In the genomic region with DNA sequence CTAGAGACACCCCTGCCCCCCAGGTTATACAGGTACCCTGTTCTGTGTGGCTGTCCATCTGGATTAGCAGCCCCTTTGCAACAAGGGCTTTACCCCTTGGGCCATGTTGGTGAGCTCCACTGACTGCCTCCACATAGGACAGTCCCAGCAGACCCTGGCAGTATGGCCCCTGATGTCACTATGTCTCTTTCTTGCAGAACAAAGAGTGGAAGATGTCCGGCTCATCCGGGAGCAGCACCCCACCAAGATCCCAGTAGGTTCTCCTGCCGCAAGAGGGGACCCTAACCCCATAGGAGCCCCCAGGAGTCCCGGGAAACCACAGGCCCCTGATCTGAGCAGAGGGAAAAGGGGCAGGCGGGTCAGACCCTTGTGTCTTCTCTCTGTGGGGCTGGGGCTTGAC, we compare ENCODE assay signal across 29 mouse cellular contexts. TPM values are rescaled to one million over a fixed set of nuclear protein-coding genes. Genes with fewer than 3 reads are reported as not detected.
DNase-seq lines count a peak whose midpoint lies in the region; ATAC-seq and TF ChIP-seq lines count a peak whose summit lies in the region.
"Had no signal": no experiment of that assay in that cellular context is flagged by ENCODE, and none has a peak within 500 bp of the region (broad histone marks: within the 10 kb centered on the region; RNA-seq: fewer than 3 reads in every experiment).

No protein-coding gene starts in this region.

- H3K36me3 ChIP-seq in heart, embryonic 10.5 days = peaks cover 45% of the 10 kb centered on the region
- peaks cover 34% of the 10 kb centered on the region for H3K36me3 ChIP-seq in heart, embryonic 15.5 days

- no peaks in the 10 kb centered on the region for H3K9me3 ChIP-seq in heart, embryonic 10.5 days
- no peaks in the 10 kb centered on the region for H3K9me3 ChIP-seq in heart, embryonic 15.5 days (replicated peaks)
- H3K9me3 ChIP-seq: forebrain, embryonic 10.5 days; forebrain, embryonic 13.5 days had no signal

- no peak overlapping the region for H3K27ac ChIP-seq in heart, embryonic 10.5 days
- peak overlapping the region; percentile 19; the same call in 1 of the 2 replicates for H3K27ac ChIP-seq in heart, embryonic 15.5 days
- H3K27ac ChIP-seq in layer of hippocampus, adult 2 months = peak overlapping the region; percentile 62; the same call in 1 of the 2 replicates
- H3K27ac ChIP-seq: forebrain, embryonic 10.5 days; forebrain, embryonic 13.5 days; hindbrain, embryonic 14.5 days; hindbrain, postnatal 0 days had no signal

- H3K9ac ChIP-seq in heart, embryonic 15.5 days = no peak overlapping the region
- H3K9ac ChIP-seq: hindbrain, embryonic 14.5 days had no signal

- peaks cover 23% of the 10 kb centered on the region for H3K4me1 ChIP-seq in heart, embryonic 10.5 days
- peaks cover 30% of the 10 kb centered on the region for H3K4me1 ChIP-seq in heart, embryonic 15.5 days (replicated peaks)

- H3K4me3 ChIP-seq in heart, embryonic 10.5 days = no peak overlapping the region
- H3K4me3 ChIP-seq in heart, embryonic 15.5 days = no peak overlapping the region
- no peak overlapping the region for H3K4me3 ChIP-seq in layer of hippocampus, adult 2 months
- H3K4me3 ChIP-seq: forebrain, embryonic 10.5 days; forebrain, embryonic 13.5 days had no signal

- 92% methylated on average over 5 of the region's 5 CpGs for WGBS in heart, embryonic 10.5 days
- 91% methylated on average over 5 of the region's 5 CpGs for WGBS in heart, embryonic 15.5 days

- ATAC-seq in heart, embryonic 15.5 days (replicated peaks; ENCODE audit: insufficient number of reproducible peaks, insufficient read depth, low FRiP score, low read depth) = no peak
- ATAC-seq: CD4-positive, CD25-positive, alpha-beta regulatory T cell, adult 4 months; forebrain, embryonic 13.5 days; forebrain, embryonic 16.5 days; hindbrain, postnatal 0 days; inflammation-experienced regulatory T-cells, adult 6 months had no signal

- no peak for TF ChIP-seq CTCF in layer of hippocampus, adult 2 months (conservative IDR thresholded peaks at IDR 0.05)

- no peaks in the 10 kb centered on the region for H3K27me3 ChIP-seq in heart, embryonic 10.5 days (ENCODE audit: insufficient read depth, poor library complexity, severe bottlenecking)
- no peaks in the 10 kb centered on the region for H3K27me3 ChIP-seq in heart, embryonic 15.5 days
- H3K27me3 ChIP-seq: forebrain, embryonic 13.5 days had no signal

- intact Hi-C loops in heart, postnatal 25 days (cut with DNase I) = no loop called here

- H3K4me2 ChIP-seq in heart, embryonic 15.5 days = no peak overlapping the region
- H3K4me2 ChIP-seq: hindbrain, embryonic 14.5 days had no signal

- DNase-seq in heart, adult 11 months = peak; percentile 92
- no peak for DNase-seq in heart, embryonic 10.5 days (ENCODE audit: low spot score)
- no peak for DNase-seq in heart, postnatal 25 days (ENCODE audit: low spot score)
- DNase-seq in layer of hippocampus, adult 2 months (ENCODE audit: low spot score in 2 of 2) = no peak
- no peak for DNase-seq in layer of hippocampus, adult 9-11 months
- DNase-seq: cerebellum, adult 11 months; cerebellum, adult 2 months; cerebellum, adult 9-11 months; gastrocnemius, postnatal 14 days had no signal

RNA-seq across cellular contexts. Expression of a gene that starts 3.1 kb away (rescaled TPM):
- 167 and 170 TPM in 2 replicates for polyA plus RNA-seq in heart, embryonic 10.5 days (2016; fragmentation: Nextera tagmentation; extraction: Ambion mirVana)
- 189 and 199 TPM in 2 replicates for polyA plus RNA-seq in heart, embryonic 15.5 days (2015; fragmentation: Nextera tagmentation; extraction: Ambion mirVana)
- 100 to 1,000 TPM; 231 to 247 TPM for total RNA-seq in heart, postnatal 25 days (2021)
- 100 to 1,000 TPM; 166 to 172 TPM for total RNA-seq in layer of hippocampus, adult 2 months (2021)

RNA-seq across cellular contexts. Expression of a gene that starts 14.7 kb away (rescaled TPM):
- polyA plus RNA-seq in heart, embryonic 10.5 days (2016; fragmentation: Nextera tagmentation; extraction: Ambion mirVana) = 10.9 and 17.0 TPM in 2 replicates
- 9.8 and 13.1 TPM in 2 replicates for polyA plus RNA-seq in heart, embryonic 15.5 days (2015; fragmentation: Nextera tagmentation; extraction: Ambion mirVana)
- total RNA-seq in heart, postnatal 25 days (2021) = 100 to 1,000 TPM in 1 of 2 experiments, 10 to 100 TPM in 1; 93.0 to 105 TPM
- total RNA-seq in layer of hippocampus, adult 2 months (2021) = 100 to 1,000 TPM; 110 to 116 TPM

RNA-seq across cellular contexts. Expression of a gene that starts 49.2 kb away (rescaled TPM):
- polyA plus RNA-seq in heart, embryonic 10.5 days (2016; fragmentation: Nextera tagmentation; extraction: Ambion mirVana) = not detected in 2 replicates
- polyA plus RNA-seq in heart, embryonic 15.5 days (2015; fragmentation: Nextera tagmentation; extraction: Ambion mirVana) = not detected in 2 replicates
- not detected for total RNA-seq in heart, postnatal 25 days (2021)
- not detected for total RNA-seq in layer of hippocampus, adult 2 months (2021)
- total RNA-seq: adrenal gland, adult 2 months; adrenal gland, postnatal 14 days; adrenal gland, postnatal 4 days; common myeloid progenitor, adult 5-6 weeks; gastrocnemius, adult 18-20 months; gastrocnemius, postnatal 14 days; heart, adult 8-10 months; heart, postnatal 4 days; MEL had no signal
- polyA plus RNA-seq: adrenal gland, adult 2 months; C2C12; CD4-positive, CD25-positive, alpha-beta regulatory T cell, adult 4 months; cerebellum, adult 2 months; embryonic facial prominence, embryonic 14.5 days; forebrain, embryonic 10.5 days; forebrain, embryonic 13.5 days; forebrain, embryonic 16.5 days; heart, embryonic 14.5 days; hindbrain, embryonic 11.5 days; hindbrain, embryonic 14.5 days; hindbrain, postnatal 0 days; inflammation-experienced regulatory T-cells, adult 6 months had no signal

RNA-seq across cellular contexts. Expression of a gene that starts 59.4 kb away (rescaled TPM):
- polyA plus RNA-seq in heart, embryonic 10.5 days (2016; fragmentation: Nextera tagmentation; extraction: Ambion mirVana) = 7.8 and 10.9 TPM in 2 replicates
- 7.8 and 8.8 TPM in 2 replicates for polyA plus RNA-seq in heart, embryonic 15.5 days (2015; fragmentation: Nextera tagmentation; extraction: Ambion mirVana)
- 10 to 100 TPM; 27.1 to 31.3 TPM for total RNA-seq in heart, postnatal 25 days (2021)
- total RNA-seq in layer of hippocampus, adult 2 months (2021) = 10 to 100 TPM; 92.5 to 93.2 TPM
